In genomic region chr2:138374556-138374955, GRCm38 (mm10) we compare ENCODE assay signal across 15 mouse cellular contexts.
"Had no signal": no experiment of that assay in that cellular context is flagged by ENCODE, and none has a peak within 500 bp of the region (broad histone marks: within the 10 kb centered on the region; RNA-seq: fewer than 3 reads in every experiment).

No protein-coding gene starts in this region.

- H3K4me1 ChIP-seq: limb, embryonic 10.5 days; liver, embryonic 15.5 days; midbrain, embryonic 10.5 days; midbrain, embryonic 15.5 days; neural tube, embryonic 12.5 days had no signal

- H3K9me3 ChIP-seq: limb, embryonic 10.5 days; liver, embryonic 15.5 days; midbrain, embryonic 10.5 days; midbrain, embryonic 15.5 days; neural tube, embryonic 12.5 days had no signal

- H3K9ac ChIP-seq: liver, embryonic 15.5 days; midbrain, embryonic 15.5 days; neural tube, embryonic 12.5 days had no signal

- ATAC-seq: lung, postnatal 0 days; midbrain, embryonic 15.5 days had no signal

- H3K4me3 ChIP-seq: layer of hippocampus, adult 2 months; left cerebral cortex, adult 2 months; limb, embryonic 10.5 days; liver, embryonic 15.5 days; midbrain, embryonic 10.5 days; midbrain, embryonic 15.5 days; neural tube, embryonic 12.5 days had no signal

- H3K36me3 ChIP-seq: limb, embryonic 10.5 days; liver, embryonic 15.5 days; midbrain, embryonic 10.5 days; midbrain, embryonic 15.5 days; neural tube, embryonic 12.5 days had no signal

- H3K27ac ChIP-seq: layer of hippocampus, adult 2 months; left cerebral cortex, adult 2 months; limb, embryonic 10.5 days; liver, embryonic 15.5 days; midbrain, embryonic 10.5 days; midbrain, embryonic 15.5 days; neural tube, embryonic 12.5 days had no signal

- DNase-seq: kidney, postnatal 10 days; kidney, postnatal 4 days; lung, adult 2 months; lung, postnatal 36 days; thymus, adult 2 months; thymus, postnatal 25 days had no signal

- H3K4me2 ChIP-seq: liver, embryonic 11.5 days; liver, embryonic 15.5 days; midbrain, embryonic 15.5 days; neural tube, embryonic 12.5 days had no signal

- H3K27me3 ChIP-seq: liver, embryonic 15.5 days; midbrain, embryonic 15.5 days; neural tube, embryonic 12.5 days had no signal
